Mouse (Mus musculus) liver, postnatal 0 days (tissue): ENCODE data around the gene Gm29609.

Experiments used
- CTCF ChIP-seq: sonication (generic); IDR thresholded peaks from 2 replicates; pipeline ENCODE4 v1.5.1; 2016; ENCODE audit warnings: antibody characterized with exemption, low read depth
- EP300 ChIP-seq: IDR thresholded peaks from 2 replicates; pipeline ENCODE4 v1.6.1; 2016; ENCODE audit warnings: antibody characterized with exemption, low read depth, mild to moderate bottlenecking

- TF ChIP-seq CTCF (no peak), EP300 (no peak)
Observed at GRCm38 (mm10) chr5:31198170-31198569, 18.5 kb upstream of the Gm29609 start.
